Mouse (Mus musculus): ENCODE measurements around the gene Morn3. TPM values are rescaled to one million over a fixed set of nuclear protein-coding genes. Genes with fewer than 3 reads are reported as not detected.

Morn3 gene
- polyA plus RNA-seq (2012) = not detected in 2 replicates

GRCm38 (mm10) chr5:123046916-123047315 lies at the start of gene Morn3:
TSS of gene Morn3 (minus strand) at chr5:123047016.

GRCm38 (mm10) chr5:123068115-123068514 lies 21.3 kb upstream of the Morn3 start, which contains the start of gene Tmem120b:
TSS of gene Tmem120b (plus strand) at chr5:123068415.

DNA sequence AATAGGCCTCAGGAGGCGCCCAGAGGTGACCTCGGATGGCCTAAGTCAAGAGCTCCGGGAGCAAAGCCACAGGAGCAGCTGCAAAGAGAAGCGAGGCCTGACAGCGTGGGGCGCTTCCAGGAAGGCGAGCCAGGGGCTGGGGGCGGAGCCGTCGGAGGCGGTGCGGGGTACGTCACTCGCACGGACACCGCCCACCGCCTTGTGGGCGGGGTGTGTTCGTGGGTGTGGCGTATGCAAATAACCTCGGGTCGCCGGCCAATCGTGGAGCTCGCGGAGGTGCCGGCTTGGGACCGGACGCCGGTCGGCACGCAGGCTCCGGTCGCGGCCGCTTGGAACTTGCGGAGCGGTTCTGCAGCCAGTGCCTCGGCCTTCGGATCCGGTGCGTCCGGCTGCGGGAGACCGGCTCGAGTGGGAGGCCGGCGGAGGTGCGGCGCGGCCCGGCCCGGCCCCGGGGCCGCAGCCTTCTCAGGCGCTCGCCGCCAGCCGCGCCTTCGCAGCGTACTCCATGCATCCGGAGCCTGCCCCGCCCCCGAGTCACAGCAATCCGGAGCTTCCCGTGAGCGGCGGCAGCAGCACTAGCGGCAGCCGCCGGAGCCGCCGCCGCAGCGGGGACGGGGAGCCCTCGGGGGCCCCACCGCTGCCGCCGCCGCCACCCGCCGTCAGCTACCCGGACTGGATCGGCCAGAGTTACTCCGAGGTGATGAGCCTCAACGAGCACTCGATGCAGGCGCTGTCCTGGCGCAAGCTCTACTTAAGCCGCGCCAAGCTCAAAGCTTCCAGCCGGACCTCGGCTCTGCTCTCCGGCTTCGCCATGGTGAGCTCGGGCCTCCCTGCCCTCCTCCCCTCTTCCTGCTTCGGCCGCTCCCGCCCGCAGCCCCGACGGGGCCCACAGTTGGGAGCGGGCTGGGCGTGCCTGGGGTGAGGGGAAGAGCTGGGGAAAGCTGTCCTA lies 31.8 kb downstream of the Morn3 start, which contains the start of gene Orai1:
Gene Orai1 (plus strand): TSS at position 322 of the 949 bp plus-strand sequence.

DNA sequence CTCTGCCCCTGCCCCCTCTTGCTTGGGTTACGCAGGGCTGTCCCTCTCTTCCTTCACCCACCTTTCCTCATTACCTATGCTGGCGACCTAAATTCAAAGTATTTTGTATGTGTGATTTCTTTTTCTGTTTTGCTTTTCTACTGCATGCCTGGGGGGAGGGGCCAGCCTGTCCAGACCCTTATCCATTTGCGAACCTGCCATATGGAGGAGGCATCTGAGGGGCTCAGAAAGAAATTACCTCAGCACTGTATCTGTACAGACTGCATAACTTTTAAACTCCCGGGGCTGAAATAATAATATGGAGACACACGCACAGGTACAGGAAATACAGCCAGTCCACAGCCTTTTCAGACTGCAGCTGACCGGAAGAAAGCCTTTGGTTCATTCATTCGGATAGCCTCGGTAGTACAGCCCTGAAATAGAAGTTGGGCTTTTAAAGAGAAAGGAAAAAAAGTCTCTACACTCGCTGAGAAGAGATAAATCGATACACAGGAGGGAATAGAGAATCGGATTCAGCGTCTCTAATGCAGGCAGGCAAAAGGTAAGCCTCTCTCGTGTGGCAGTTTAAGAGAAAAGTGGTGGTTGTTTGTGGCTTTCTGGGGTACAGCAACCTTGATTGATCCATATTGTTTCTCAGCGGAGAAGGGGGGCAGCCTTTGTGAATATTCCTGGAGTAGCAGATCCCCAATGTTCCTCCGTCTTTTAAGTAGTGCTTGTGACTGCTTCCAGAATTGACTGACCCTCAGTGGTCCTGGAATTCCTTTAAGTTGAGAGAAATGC lies 57.1 kb downstream of the Morn3 start, which contains the start of gene Kdm2b:
Gene Kdm2b (minus strand): TSS at position 273 of the 780 bp plus-strand sequence.

Other genes starting within 250 kb of the Morn3 start
- 247 and 256 TPM in 2 replicates for gene Anapc5, start 225.7 kb downstream of the Morn3 start, polyA plus RNA-seq (2012)
- 4.2 and 4.9 TPM in 2 replicates for gene Rnf34, start 197.0 kb downstream of the Morn3 start, polyA plus RNA-seq (2012)
- gene Kdm2b, start 57.2 kb downstream of the Morn3 start, polyA plus RNA-seq (2012) = 87.1 and 96.1 TPM in 2 replicates
- gene Orai1, start 31.9 kb downstream of the Morn3 start, polyA plus RNA-seq (2012) = 61.2 and 89.1 TPM in 2 replicates
- 4.2 and 7.6 TPM in 2 replicates for gene Tmem120b, start 21.4 kb upstream of the Morn3 start, polyA plus RNA-seq (2012)
- gene Rhof, start 85.7 kb upstream of the Morn3 start, polyA plus RNA-seq (2012) = 7.0 and 11.1 TPM in 2 replicates
- gene Setd1b, start 95.2 kb upstream of the Morn3 start, polyA plus RNA-seq (2012) = 74.7 and 94.2 TPM in 2 replicates
- 69.0 and 81.6 TPM in 2 replicates for gene Psmd9, start 122.4 kb upstream of the Morn3 start, polyA plus RNA-seq (2012)
- not detected in 2 replicates for gene Hpd, start 135.7 kb upstream of the Morn3 start, polyA plus RNA-seq (2012)
- 0.05 and 0.08 TPM in 2 replicates for gene Wdr66, start 205.1 kb upstream of the Morn3 start, polyA plus RNA-seq (2012)

Data from megakaryocyte-erythroid progenitor cell, adult 5 weeks (primary cell).